Mouse (Mus musculus) v-Abl transformed pro-B cells (cell line): ENCODE results near the gene Slc41a3.

ENCODE experiments used
- in situ Hi-C, 2 experiments: fragments of 400-800 bp; cut with MboI; formaldehyde crosslinking; loops; one replicate each; pipeline ENCODE4 v1.15.1; 2025; ENCODE audit not compliant: unreplicated experiment in 2 of 2

Slc41a3 gene

DNA sequence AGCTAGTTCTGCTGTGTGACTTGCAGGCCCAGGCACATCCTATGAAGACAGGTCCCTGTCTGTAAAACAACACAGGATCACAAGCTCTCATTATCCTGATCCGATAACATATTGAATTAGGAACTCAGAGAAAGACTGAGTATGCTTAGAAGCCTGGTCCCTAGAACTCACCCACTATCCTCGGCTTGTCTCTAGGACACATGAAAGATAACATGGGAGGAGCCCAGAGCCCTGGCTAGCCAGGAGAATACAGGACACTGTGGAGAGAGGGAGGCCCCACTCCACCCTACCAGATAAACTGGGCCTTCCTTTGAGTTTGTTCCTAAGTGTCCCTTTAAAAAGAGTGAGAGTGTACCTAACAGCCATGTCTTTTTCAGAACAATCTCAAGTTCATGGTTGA is 55.4 kb downstream of the Slc41a3 start:
- in situ Hi-C loops, result loop anchor here (5.0 to 10.0 kb wide), 3 partner anchors 62 to 152 kb away; no protein-coding TSS in a partner anchor

DNA sequence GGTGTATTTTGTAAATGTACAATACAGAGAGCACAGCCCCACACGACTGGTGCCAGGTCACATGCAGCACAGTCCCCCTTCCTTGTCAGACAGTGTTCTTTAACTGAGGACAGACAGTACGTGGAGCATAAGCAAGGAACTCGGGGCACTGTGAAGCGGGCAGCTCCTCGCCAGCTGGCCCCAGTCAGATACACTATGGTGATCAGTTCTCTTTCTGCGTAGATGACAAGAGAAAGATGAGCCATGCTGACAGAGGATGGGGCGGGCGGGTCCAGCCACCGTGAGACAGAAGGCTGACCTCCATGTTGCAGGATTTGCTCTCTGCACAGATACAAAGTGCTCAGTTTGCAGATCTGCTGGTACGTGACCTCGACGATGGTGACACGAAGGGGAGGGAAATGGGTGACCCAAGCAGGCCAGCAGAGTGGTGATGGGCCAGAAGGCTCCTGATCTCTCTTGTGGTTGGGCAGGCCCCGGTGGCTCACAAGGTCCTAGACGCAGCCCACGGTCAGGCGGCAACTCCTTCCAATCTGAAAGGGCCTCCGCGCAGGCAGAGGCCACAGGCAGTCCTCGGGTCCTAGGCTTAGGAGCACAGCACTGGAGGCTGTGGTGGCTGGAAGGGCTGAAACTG is 56.0 kb downstream of the Slc41a3 start:
- in situ Hi-C loops, result no loop called here

DNA sequence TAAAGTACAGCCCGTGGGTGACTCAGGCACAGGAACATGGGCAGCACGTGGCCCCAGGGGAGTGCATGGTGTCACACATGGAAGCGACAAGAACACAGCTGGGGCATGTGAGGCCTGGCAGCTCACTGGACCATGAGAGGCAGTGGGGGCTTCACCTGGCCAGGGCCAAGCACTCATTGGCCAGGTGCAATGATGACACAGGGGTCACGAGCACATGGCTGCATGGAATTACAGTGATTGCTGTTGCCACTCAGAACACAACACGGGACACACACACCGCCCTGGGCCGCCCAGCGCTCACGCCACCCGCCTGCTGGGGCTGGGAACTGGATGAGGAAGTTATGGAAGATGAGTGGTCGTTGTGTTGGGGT is 56.5 kb downstream of the Slc41a3 start:
- in situ Hi-C loops, result no loop called here

DNA sequence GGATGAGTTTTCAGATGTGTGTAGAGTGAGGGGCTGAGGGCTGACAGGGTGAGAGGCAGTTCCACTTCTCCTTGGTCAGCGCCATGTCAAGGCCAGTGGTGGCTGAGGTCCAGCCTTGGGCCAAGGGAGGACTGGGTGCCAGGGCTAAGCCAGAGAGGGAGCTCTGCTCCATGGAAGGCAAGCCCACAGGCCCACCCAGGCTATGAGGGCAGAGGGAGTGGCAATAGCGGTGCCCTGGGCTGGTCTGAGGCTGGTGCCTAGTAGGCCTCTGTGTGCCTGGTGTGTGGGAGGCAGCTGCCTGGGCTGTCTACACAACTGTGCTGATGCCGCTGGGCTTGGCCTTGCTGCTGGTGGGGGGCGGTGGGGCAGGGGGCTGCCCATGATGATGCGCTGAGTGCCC is 57.6 kb downstream of the Slc41a3 start:
- in situ Hi-C loops, result no loop called here

DNA sequence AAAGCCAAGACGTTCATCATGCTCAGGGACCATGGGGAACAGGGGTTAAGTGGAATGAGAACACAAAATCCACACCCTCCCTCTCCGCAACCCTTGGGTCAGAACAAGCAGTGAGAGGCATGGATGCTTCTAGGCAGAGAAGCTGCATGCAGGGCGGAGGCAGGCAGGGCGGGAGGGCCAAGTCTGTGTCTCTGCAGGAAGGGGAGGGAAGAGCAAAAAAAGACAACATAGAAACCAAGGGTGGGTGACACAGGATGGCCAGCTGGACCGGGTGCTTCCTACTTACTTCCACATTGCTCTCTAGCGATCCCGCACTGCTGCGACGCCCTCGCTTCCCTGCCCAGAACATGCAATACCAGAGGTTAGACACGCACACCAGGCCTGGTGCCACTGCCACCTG is 59.2 kb downstream of the Slc41a3 start:
- in situ Hi-C loops, result no loop called here

DNA sequence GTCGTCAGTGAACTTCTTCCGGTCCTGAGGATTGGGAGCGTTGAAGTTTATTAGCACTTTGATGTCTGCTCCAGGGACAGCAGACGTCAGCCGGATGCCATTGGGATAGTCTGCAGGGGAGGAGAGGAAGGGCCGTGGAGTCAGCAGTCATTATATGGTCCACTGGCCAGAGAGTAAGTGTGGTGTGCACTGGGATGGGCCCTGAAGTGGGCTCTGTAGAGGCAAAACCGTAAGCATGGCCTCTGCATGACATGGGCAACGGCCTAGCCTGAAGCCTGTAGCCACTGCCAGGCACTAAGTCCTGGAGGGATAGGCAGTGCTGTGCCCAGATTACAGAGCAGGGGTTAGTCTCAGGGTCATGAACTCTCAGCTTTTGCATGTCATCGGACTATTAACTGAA is 64.2 kb downstream of the Slc41a3 start:
- in situ Hi-C loops, result no loop called here

DNA sequence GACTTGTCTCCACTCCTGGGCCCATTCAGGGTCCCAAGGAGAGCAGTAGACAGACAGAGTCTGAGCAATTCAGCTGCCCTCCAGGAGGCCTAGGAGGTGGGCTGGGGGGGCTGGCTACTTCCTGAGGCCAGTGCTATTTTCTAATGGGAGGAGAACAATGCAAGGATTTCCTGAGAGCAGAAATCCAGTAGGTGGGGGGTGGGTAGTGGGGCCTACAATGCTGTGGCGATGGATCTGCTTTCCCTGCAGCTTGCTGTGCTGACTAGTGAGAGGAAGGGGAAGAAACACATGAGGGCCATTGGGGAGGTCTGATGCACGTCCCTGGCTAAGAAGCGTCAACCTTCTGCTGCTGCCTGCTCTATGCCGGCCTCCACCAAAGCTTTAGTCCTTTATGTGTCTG is 74.2 kb downstream of the Slc41a3 start:
- in situ Hi-C loops, result no loop called here

DNA sequence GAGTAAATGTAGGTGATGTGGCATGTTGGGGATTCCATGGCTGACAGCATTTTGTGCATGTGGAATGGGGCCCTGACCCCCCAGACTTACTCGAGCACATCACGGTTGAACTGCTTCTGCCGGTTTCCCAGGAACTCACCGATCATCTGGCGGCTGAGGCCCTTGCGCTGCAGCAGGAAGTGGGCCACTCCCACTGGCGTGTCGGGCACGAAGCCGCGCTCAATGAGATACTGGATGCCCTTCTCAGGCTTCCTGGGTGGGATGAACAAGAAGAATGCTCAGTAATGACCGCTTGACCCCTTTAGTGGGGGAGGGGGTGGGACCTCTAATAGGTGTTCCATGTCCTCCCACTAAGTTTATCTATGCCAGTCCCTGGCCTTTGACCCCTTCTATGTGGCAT is 75.9 kb downstream of the Slc41a3 start:
- in situ Hi-C loops, result no loop called here

DNA sequence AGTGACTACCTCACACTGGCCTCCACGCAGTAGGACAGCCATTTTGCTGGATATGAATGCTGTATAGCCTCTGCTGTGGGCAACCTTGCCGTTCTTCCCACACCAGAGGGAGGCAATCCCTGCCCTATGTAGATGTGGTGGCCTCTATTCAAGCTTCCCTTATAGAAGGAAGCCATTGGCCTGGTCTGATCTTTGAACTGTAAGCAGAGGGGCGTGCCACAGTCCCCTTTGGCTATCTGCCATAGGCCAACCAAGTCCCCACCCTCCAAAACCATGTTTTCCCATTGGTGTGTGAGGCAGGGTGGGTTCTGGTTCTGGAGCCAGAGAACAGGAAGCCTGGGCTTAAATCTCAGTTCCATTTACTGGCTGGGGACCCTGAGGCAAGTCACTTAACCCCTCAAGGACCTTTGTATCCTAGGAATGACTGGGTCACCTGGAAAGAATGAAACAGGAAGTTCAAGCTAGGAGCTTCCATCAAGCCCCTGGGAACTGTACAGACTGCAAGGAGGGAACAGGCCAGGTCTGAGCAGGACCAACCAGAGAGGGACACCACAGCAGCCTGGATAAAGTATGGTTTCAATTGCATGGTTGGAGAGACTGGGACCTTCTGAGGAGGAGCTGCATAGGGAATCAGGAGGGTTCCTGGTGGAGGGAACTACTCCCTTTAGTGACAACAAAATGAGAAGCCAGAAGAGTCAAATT is 79.5 kb downstream of the Slc41a3 start:
- in situ Hi-C loops, result no loop called here

DNA sequence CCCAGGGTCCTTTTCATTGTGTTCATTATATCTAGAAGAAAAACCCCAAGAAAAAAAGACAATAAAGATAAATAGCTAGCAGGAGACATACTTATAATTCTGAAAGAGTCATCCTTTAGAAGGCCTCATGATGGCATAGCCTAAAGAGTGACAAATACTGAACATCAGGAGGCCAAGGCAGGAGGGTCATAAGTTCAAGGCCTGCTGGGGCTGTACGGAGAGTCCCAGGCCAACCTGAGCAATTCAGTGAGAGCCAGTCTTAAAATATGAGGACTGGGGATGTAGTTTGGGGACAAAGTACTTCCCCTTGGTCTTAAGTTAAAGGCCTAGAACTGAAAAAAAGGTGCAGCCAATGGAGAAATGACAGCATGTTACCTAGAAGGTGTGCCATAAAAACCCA is 82.3 kb downstream of the Slc41a3 start:
- in situ Hi-C loops, result no loop called here

DNA sequence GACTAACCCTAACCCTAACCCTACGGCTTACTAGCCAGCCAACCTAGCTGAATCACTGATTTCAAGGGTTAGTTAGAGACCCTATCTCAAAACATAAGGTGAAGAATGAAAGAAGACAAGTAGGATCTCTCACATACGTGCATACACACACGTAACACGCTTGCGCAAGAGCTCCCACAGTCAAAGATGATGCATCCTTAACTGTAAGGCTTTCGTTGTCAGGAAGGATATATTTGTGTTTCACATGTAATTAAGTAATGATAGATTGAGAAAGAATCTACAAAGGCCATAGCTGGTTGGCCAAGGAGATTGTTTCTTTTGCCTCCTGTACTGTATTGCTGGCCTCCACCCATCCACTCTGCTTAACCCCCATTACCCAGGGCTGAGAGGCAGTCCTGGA is 83.5 kb downstream of the Slc41a3 start:
- in situ Hi-C loops, result no loop called here

DNA sequence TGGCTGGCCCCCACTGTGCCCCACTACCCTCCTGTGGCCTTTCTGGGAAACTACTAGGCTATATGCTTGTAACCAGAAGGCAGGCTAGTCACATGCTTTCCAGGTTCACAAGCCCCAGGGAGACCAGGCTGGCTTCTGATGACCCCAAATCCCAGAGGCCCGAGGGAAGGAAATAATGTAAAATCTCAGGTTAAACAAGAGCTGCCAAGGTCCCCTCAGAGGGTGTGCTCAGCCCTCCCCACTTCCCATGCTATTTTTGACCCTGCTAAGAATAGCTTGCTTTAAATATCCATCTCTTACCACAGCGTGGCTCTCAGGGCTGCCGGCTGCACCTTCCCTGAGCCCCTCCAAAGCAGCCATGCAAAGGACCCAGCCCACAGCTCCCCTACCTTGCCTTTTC is 84.2 kb downstream of the Slc41a3 start:
- in situ Hi-C loops, result no loop called here

DNA sequence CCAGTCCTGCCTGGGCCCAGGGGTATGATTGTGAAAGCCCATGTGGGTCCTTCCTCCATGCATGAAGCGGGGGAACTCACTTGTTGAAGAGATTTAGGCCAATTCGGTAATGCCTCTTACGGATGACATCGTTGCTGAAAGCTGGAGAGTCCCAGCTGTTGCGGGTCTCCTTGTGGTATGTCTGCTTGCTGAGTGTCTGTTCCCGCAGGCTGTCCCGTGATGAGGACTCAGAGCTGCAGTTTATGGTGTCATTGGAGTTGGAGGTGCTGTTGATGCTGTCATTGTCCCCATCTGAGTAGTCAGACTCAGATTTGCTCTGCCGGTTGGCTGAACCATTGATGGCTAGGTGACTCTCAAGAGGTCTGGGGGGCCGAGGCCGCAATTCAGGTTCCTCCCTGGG is 85.0 kb downstream of the Slc41a3 start:
- in situ Hi-C loops, result no loop called here

DNA sequence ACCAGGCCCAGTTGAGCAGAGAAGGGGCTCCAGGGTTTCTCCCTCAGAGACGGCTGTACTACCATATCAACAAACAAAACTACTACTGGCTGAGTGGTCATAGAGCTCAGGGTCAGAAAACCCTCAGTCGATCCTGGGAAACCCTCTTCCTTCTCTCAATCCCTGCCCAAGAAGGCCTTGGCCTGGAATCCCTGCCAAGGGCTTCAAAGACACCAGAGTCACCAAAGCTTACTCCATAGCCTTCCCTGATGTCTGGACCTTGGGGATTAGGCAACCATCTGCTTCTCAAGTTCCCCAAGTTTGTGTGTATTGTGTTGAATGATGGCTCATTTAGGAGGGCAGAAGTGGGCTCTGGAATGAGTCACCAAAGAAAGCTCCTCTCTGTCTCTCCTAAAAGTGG is 87.4 kb downstream of the Slc41a3 start:
- in situ Hi-C loops, result no loop called here

DNA sequence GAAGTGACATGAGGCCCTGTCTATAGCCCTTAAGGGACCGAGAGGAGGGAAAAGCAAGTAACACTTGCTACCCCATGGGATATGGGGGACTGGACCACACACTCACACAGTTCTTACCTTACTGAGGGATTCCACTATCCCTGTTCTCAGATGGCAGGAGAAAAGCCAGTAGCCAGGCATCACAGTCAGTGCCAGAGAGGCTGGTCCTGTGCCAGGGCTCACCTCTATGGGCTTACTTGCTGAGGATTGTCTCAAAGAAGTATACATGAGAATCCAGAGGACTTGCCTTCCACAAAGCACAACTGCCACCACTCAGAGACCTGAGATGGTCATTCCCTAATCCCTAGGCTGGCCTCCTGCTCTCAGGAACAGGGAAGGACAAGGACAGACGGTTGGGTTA is 87.9 kb downstream of the Slc41a3 start:
- in situ Hi-C loops, result no loop called here

DNA sequence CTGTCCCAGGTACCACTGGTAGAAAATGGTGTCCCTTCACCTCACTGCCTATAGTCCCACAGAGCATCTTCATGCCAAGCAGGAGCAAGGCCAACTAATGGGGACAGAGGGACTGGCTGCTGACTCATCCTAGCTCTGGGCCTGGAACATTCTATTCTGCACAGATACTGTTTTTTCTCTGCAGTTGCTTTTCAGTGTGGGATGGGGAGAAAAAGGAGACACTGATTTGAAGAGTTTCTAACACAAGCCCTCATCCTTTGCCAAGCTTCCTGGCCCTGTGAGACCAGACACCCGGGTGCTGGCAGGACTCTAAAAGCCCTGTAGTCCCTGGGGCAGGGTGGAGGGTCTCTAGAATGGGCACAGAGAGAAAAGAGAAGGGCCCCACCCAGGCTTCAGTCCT is 91.2 kb downstream of the Slc41a3 start:
- in situ Hi-C loops, result no loop called here
